Mouse (Mus musculus): ENCODE measurements around the gene Ccdc82.

The Ccdc82 gene

GRCm38 (mm10) chr9:13300041-13300441, 53.3 kb downstream of the Ccdc82 start:
- DNase-seq = no peak

- DNase-seq = no peak
Measured at GRCm38 (mm10) chr9:13300891-13301782, 54.4 kb downstream of the Ccdc82 start.

- no peak for DNase-seq
Measured at GRCm38 (mm10) chr9:13302183-13302825, 55.5 kb downstream of the Ccdc82 start.

DNA sequence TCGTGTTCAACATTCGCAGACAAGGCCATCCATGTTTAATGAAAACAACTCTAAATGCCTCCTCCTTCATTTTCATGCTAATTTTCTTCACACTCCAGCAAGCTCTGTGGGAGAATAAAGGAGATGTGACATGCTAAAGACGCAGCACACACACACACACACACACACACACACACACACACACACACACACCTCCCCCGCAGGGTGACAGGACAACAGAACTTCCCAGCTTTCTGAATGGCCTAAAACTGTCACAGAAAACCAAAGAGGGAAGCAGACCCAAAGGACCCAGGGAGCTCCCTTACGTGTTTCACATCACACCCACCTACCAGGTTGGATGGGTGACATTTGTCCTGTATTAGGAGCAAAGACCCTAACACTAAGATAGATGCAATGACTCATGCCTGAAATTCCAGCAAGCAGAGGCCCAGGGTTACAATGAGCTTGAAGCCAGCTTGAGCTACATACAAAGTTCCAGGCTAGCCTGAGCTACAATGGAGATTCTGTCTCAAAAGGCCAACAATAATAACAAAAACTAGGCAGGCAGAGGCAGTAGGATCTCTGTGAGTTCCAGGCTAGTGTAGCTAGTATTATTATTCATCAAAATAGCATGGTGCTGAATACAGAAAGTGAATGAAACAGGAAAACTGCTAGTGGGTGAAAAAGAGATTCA, 56.5 kb downstream of the Ccdc82 start:
- no peak for DNase-seq

DNA sequence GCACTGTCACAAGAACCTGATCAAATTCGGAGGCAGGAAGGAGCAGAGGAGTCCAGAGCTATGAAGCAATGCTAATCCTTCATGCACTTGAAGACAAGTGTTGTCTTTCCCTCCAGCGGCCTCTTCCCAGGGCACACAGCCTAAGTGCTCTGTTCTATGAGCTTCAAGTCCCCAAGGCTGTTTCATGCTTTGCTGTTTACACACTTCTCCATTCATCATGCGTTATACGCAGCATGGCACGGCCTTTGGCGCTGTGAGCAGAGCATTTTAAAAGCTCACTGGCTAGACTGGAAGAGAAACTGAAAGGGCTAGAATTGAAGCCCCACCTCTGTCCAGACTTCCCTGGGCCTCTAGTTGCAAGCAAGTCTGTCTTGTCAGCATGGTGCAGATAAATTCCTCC, 57.2 kb downstream of the Ccdc82 start:
- no peak for DNase-seq

GRCm38 (mm10) chr9:13306471-13306870, 59.7 kb downstream of the Ccdc82 start:
- DNase-seq = no peak

- DNase-seq = no peak
Measured at GRCm38 (mm10) chr9:13307226-13307625, 60.5 kb downstream of the Ccdc82 start.

GRCm38 (mm10) chr9:13308718-13309117, 62.0 kb downstream of the Ccdc82 start:
- no peak for DNase-seq

- DNase-seq = no peak
Measured at GRCm38 (mm10) chr9:13309807-13310206, 63.1 kb downstream of the Ccdc82 start.

DNA sequence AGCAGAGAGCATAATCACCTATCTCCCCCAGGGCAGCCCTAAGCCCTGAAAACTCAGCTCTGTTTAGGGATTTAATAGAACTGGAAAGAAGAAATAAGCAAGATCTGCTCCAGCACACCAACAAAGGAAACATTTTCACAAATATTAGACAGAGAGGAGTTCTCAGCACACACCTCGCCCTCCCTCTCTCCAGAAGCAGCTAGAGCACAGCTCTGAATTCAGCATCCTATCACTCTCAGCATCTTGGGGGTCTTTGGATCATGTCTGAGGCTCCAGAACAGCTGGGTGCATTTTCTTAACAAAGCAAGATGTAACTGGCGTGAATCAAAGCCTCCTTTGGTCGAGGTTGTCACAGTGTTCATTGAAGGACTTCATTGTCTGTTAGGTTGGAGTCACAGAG, 63.5 kb downstream of the Ccdc82 start:
- DNase-seq = no peak

DNA sequence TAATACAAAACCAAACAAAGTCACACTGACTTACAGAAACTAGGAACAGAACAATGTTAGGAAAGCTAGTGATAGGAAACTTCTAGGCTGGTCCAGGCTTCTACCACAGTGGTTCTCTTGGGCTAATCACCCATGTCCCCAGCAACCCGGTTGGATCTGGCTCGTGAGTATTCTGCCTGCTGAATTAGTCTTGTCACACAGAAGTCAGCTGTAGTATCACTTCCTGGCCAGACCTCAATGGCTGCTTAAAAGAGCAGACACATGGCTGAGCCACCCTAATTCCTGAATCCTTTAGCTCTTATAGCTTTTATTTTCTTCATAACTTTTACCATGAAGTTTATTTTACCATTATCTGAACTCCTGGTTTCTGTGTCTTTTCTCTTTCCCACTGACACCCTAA, 64.3 kb downstream of the Ccdc82 start:
- DNase-seq = no peak

DNA sequence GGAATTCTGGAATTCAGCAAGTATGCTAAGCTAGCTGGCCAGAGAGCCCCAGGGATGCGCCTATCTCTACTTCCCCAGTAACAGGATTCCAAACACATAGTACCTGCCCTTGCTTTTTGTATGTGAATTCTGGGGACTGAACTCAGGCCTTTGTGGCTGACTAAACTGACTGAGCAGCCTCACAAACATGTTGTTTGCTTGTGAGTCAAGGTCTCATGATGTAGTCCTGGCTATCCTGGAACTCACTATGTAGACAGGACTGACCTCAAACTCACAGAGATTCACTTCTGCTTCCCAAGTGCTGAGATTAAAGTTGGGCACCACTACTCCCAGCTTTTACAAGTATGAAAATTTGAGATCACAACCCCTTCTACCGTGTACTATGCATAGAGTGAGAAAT, 67.2 kb downstream of the Ccdc82 start:
- DNase-seq = no peak

GRCm38 (mm10) chr9:13314577-13315004, 67.8 kb downstream of the Ccdc82 start:
- DNase-seq = no peak

- no peak for DNase-seq
Measured at GRCm38 (mm10) chr9:13315393-13315792, 68.6 kb downstream of the Ccdc82 start.

DNA sequence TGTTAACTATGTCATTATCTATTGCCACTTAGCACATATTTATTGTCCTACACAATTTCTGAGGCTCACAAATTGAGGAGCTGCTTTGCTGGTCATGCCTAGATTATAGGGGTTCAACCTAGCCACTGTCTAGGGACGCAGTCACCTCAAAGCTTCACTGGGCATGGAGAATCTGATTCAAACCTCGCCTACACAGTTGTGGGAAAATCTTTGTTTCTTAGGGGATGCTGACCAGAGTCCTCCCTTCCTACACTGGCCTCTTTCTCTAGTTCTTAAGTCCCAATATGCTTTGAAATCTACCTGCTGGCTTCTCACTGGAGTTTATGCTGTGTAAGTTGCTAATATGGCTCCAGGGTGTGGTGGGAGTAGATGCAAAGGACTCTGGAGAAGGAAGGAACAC, 72.8 kb downstream of the Ccdc82 start:
- no peak for DNase-seq

DNA sequence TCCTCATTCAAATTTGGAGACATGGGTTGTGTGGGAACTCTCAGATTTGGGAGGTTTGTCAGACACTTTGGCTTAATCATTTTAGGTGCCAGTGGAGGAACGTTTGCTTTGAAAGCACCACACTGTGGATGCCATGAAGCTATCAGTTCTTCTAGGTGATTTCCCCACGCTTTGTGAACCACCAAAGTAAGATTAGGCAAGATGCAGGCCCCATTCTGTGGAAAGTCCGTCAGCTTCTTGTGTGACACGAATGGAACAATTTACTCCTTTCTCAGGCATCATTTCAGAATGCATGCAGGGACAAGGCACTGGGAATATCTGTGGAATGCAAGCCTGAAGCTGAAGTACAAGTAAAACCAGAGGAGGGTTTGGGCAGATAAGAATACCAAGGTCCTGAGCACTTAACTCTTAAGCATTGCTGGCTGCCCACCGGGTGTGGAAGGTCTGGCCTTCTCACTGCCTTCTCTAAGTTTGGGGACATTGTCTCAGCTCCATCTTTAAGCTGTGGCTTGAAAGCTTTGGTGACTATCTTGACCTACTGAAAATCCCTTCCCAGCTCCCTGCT, 74.1 kb downstream of the Ccdc82 start:
- DNase-seq = no peak

- DNase-seq = no peak
Measured at GRCm38 (mm10) chr9:13323074-13323473, 76.3 kb downstream of the Ccdc82 start.

GRCm38 (mm10) chr9:13323612-13324011, 76.9 kb downstream of the Ccdc82 start:
- DNase-seq = no peak
